Mouse (Mus musculus) limb, embryonic 13.5 days (tissue): ENCODE results near the gene Nacad. TPM values are rescaled to one million over a fixed set of nuclear protein-coding genes. Genes with fewer than 3 reads are reported as not detected.

Source experiments
- ATAC-seq: fragments of 200-750 bp; cut with Nextera tagmentation; 2 replicates; pipeline ENCODE4 v1.8.0; 2017; ENCODE audit warnings: low read depth, moderate number of reproducible peaks, moderate TSS enrichment; ENCODE audit not compliant: low FRiP score
- H3K27ac ChIP-seq: fragments of 300-500 bp; sonication (generic); 2 replicates; pipeline ENCODE4 v1.5.1; 2015; ENCODE audit warnings: inconsistent platforms, mild to moderate bottlenecking, moderate library complexity
- H3K27me3 ChIP-seq: fragments of 300-500 bp; sonication (generic); 2 replicates; pipeline ENCODE4 v1.6.1; 2015; ENCODE audit warnings: mild to moderate bottlenecking, inconsistent platforms
- H3K36me3 ChIP-seq: fragments of 300-500 bp; sonication (generic); 2 replicates; pipeline ENCODE4 v1.6.1; 2015; ENCODE audit warnings: inconsistent platforms, mild to moderate bottlenecking, moderate library complexity
- H3K4me1 ChIP-seq: fragments of 300-500 bp; sonication (generic); 2 replicates; pipeline ENCODE4 v1.6.1; 2015; ENCODE audit warnings: inconsistent platforms
- H3K4me2 ChIP-seq: fragments of 300-500 bp; sonication (generic); replicated peaks from 2 replicates; pipeline ENCODE4 v1.6.1; 2015; ENCODE audit warnings: inconsistent platforms, mild to moderate bottlenecking, moderate library complexity
- H3K4me3 ChIP-seq: fragments of 300-500 bp; sonication (generic); 2 replicates; pipeline ENCODE4 v1.5.1; 2015; ENCODE audit warnings: moderate library complexity, mild to moderate bottlenecking, inconsistent platforms
- H3K9ac ChIP-seq: fragments of 300-500 bp; sonication (generic); 2 replicates; pipeline ENCODE4 v1.6.1; 2015; ENCODE audit warnings: mild to moderate bottlenecking, inconsistent platforms
- H3K9me3 ChIP-seq: fragments of 300-500 bp; sonication (generic); 2 replicates; pipeline ENCODE4 v1.6.1; 2016; ENCODE audit warnings: inconsistent platforms
- WGBS: fragments of 180-500 bp; shearing (Covaris S2); methylation state at CpG from one replicate; pipeline ENCODE4 v1.1.7; 2015; 5-methylcytosine and 5-hydroxymethylcytosine counted together
- polyA plus RNA-seq: library from polyadenylated mRNA; unstranded; fragments of >200 nt; fragmentation: Nextera tagmentation; extraction: Ambion mirVana; gene quantifications from 2 replicates; pipeline ENCODE4 v1.2.1, GENCODE M21; 2015

Gene Nacad
- polyA plus RNA-seq, 1 experiment from 2014 or later = 1.2 TPM

DNA sequence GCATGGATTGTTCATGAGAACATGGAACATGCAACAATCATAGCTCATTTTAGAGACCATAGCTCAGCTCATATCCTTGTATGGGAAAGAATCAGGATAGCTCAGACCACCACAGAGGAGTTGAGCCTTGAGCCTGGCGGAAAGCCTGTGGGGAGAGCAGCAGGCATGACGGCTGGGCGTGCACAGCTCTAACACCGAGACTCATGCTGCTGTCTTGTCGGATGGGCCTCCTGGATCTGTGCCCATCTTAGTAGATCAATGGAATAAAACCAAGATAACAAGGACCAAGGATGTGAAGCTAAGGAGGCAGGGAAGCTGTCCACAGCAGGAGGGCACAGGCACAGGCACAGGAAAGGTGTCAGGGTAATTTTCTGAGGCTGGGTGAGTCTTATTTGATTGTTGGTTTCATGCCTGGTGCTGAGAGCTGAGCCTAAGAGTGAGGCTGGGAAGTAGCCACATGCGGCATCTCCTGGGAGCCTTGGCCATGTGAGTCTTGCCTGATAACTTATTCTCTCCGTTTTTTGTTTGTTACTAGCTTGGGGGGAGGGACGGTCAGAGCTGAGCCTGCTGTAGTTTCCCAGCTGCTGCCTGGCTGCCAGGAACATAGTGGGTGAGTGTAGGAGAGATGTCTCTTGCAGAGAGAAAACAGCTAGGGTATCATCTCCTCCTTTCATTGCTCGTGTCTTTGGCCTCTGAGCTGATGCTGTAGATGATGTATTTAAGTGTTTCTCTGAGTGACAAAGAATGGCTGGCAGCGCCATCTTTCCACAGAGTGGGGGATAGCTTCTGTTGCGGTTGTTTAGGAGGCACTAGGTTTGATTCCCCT, 37.1 kb downstream of the Nacad start:
- Histone ChIP-seq H3K4me2 (no peak overlapping the region), H3K9ac (0 out of 2 replicates have a peak overlapping the region, but pooled peaks have one; percentile 19), H3K9me3 (no peaks in the 10 kb centered on the region), H3K4me1 (peaks cover 5% of the 10 kb centered on the region; the same call in 1 of the 2 replicates), H3K27ac (no peak overlapping the region), H3K27me3 (no peaks in the 10 kb centered on the region), H3K36me3 (peaks cover 47% of the 10 kb centered on the region), H3K4me3 (no peak overlapping the region)
- 69% methylated on average over 11 of the region's 11 CpGs for whole genome bisulfite sequencing
- no peak for ATAC-seq

DNA sequence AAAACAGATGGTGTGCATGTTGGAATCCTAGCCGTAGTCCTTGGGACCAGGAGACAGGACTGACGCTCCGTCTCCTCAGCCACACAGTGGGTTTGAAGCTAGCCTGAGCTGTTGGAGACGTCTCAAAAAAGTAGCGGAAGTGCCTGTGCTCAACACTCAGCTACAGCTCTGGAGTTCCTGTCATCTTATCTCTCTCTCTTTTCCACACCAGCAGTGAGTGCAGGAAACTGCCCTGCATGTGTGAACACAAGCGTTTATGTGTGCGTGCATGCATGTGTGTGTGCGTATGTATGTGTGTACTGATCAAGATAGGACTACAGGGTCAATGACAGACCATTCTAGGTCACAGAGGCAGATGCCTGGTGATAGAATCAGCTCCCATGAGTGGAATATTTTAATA, 37.9 kb downstream of the Nacad start:
- ATAC-seq = no peak
- Histone ChIP-seq H3K27ac (no peak overlapping the region), H3K27me3 (no peaks in the 10 kb centered on the region), H3K9ac (no peak overlapping the region), H3K4me1 (peaks cover 5% of the 10 kb centered on the region; the same call in 1 of the 2 replicates), H3K9me3 (no peaks in the 10 kb centered on the region), H3K4me2 (no peak overlapping the region), H3K4me3 (no peak overlapping the region), H3K36me3 (peaks cover 47% of the 10 kb centered on the region)
- WGBS = 88% methylated on average over 8 of the region's 8 CpGs

DNA sequence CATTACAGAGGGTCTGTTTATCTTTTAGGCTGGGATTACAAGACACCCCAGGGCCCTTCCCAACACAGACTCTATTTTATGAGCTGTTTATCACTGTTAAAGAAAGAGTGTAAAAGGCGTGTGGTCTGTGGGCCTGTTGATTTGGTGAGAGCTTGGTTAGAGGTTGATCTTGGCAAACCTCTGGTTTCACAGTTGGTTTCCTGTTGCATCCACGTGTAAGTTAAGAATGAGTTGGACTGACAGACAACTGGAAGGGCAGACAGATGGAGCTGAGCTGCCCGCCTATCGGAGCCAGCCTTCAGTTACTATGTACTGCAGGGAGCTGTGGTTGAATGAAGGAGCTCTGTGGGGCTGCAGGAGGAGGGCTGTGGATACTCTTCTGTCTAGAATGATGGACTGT, 39.4 kb downstream of the Nacad start:
- peaks cover 5% of the 10 kb centered on the region; the same call in 1 of the 2 replicates for H3K4me1 ChIP-seq
- no peak overlapping the region for H3K4me2 ChIP-seq
- H3K4me3 ChIP-seq = no peak overlapping the region
- 64% methylated on average over 4 of the region's 4 CpGs for WGBS
- no peaks in the 10 kb centered on the region for H3K9me3 ChIP-seq
- no peak for ATAC-seq
- H3K27ac ChIP-seq = no peak overlapping the region
- H3K9ac ChIP-seq = no peak overlapping the region
- peaks cover 42% of the 10 kb centered on the region for H3K36me3 ChIP-seq
- H3K27me3 ChIP-seq = no peaks in the 10 kb centered on the region

DNA sequence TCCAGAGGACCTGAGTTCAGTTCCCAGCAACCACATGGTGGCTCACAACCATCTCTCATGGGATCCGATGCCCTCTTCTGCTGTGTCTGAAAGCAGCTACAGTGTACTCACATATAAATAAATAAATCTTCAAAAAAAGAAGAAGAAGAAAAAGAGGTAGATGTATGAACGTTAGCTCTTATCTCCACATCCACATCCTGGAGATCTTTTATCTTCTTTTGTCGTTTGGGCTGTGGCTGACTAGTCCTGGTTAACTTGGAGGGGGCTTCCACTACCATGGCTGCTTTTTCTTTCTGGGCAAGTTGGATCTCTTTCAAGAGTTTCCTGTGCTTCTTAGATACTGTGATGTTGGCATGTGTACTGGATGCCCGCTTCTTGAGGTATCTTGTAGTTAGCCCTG, 42.7 kb downstream of the Nacad start:
- 88% methylated on average over 4 of the region's 4 CpGs for WGBS
- H3K9me3 ChIP-seq = no peaks in the 10 kb centered on the region
- H3K36me3 ChIP-seq = peaks cover 30% of the 10 kb centered on the region

DNA sequence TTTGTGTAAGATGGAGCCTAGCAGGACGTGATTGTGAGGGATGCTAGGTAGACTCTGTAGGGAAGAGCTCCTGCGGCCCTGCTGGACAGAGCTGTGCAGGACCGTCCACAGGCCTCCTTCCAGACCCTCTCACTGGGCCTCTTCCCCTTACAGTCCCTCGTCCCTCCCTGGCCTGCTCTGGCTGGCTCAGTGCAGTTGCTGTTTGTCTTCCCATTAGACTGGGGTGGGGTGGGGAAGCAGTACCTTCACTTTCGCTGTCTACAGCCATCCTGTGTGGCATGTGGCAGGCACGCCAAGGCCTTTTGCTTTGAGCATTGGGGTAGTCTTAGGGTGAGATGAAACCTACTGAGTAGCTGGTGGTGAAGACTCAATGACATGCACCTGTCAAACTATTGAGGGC, 43.5 kb downstream of the Nacad start:
- Histone ChIP-seq H3K4me3 (no peak overlapping the region), H3K4me2 (no peak overlapping the region), H3K27ac (no peak overlapping the region), H3K9me3 (no peaks in the 10 kb centered on the region), H3K27me3 (no peaks in the 10 kb centered on the region), H3K4me1 (peaks cover 11% of the 10 kb centered on the region; the same call in 1 of the 2 replicates), H3K36me3 (peaks cover 34% of the 10 kb centered on the region), H3K9ac (0 out of 2 replicates have a peak overlapping the region, but pooled peaks have one; percentile 19)
- ATAC-seq = no peak
- 81% methylated on average over 6 of the region's 6 CpGs for WGBS

More for the DNA sequence above, 42.7 kb downstream of the Nacad start:
- Histone ChIP-seq H3K9ac (no peak overlapping the region), H3K4me1 (peaks cover 11% of the 10 kb centered on the region; the same call in 1 of the 2 replicates), H3K27ac (no peak overlapping the region), H3K4me3 (no peak overlapping the region), H3K27me3 (no peaks in the 10 kb centered on the region), H3K4me2 (no peak overlapping the region)
- ATAC-seq = no peak

DNA sequence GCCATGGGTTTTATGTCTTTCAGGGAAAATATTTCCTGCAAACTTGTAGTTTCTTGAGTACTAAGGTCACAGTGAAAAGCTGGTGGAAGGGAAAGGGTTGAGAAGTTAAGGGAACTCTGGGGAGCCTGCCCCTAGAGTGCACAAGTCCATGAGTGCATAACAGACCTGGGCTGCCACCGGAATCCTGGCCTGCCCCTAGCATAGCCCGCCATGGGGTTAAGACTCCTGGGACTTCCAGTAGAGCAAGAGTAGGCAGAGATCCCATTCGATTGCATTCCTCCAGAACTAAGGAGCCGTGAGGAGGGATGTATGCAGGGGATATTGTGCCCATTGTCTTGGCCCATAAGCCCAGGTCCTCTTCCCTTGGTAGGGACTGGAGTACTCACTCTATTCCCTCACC, 44.4 kb downstream of the Nacad start:
- H3K27ac ChIP-seq = no peak overlapping the region
- no peaks in the 10 kb centered on the region for H3K27me3 ChIP-seq
- no peak overlapping the region for H3K4me3 ChIP-seq
- ATAC-seq = no peak
- no peak overlapping the region for H3K9ac ChIP-seq
- WGBS = 85% methylated on average over 4 of the region's 4 CpGs
- peaks cover 42% of the 10 kb centered on the region for H3K36me3 ChIP-seq
- H3K9me3 ChIP-seq = no peaks in the 10 kb centered on the region
- H3K4me1 ChIP-seq = peaks cover 10% of the 10 kb centered on the region; the same call in 1 of the 2 replicates
- no peak overlapping the region for H3K4me2 ChIP-seq

DNA sequence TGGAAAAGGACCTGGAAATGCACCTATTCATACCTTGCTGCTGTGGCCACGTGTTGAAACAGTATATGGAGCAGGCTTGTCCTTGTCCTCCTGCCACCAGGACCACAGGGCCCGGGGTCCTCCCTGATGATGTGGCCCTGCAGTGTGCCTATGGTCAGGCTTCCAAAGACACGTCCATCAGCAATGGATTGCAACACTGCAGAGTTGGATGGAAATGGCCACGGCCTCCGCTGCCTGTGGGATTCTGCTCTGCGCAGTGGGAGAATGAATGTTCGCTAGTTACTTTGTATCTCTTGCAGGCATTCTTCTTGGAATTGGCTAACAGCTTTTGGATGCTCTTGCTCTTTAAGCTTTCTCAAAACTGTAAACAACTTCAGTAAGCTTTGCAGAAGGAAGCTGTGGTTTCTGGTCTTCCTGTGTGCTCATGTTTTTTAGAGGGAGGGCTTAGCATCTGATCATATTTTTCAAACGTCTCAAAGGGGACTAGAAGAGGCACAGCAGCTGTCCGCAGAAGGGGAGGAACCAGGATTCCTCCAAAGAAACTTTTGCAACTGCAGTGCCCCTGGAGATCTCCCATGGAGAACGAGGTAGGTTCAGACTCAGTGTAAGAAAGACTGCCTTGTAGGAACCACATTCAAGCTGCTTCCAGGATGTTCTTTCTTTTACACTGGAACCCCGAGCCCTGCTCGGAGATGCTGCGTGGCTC, 45.0 kb downstream of the Nacad start:
- Histone ChIP-seq H3K27ac (no peak overlapping the region), H3K9me3 (no peaks in the 10 kb centered on the region), H3K36me3 (peaks cover 45% of the 10 kb centered on the region), H3K4me2 (no peak overlapping the region), H3K27me3 (no peaks in the 10 kb centered on the region), H3K4me3 (no peak overlapping the region), H3K9ac (no peak overlapping the region), H3K4me1 (peaks cover 6% of the 10 kb centered on the region; the same call in 1 of the 2 replicates)
- 84% methylated on average over 13 of the region's 13 CpGs for WGBS
- no peak for ATAC-seq

DNA sequence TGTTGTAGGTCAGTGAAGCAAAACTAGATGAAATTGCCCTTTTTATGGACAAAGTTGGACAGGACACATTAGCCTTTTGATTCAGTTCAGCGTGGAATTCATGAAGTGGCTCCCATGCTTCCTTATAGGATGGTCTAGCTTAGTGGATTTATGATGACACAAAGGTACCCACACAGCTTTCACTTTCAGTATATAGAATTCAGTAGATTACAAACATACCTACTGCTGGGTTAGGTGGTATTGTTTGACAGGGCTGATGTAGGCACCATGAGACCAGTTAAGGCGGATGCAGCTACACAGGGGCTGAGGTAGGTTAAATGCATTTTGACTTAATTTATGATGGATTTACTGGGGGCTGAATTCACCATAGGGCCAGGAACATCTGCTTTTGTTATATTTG, 45.9 kb downstream of the Nacad start:
- Histone ChIP-seq H3K4me2 (no peak overlapping the region), H3K4me1 (peaks cover 6% of the 10 kb centered on the region; the same call in 1 of the 2 replicates), H3K27me3 (no peaks in the 10 kb centered on the region), H3K27ac (no peak overlapping the region), H3K9me3 (no peaks in the 10 kb centered on the region), H3K9ac (no peak overlapping the region), H3K4me3 (no peak overlapping the region), H3K36me3 (peaks cover 45% of the 10 kb centered on the region)
- 93% methylated on average over 2 of the region's 2 CpGs for WGBS
- no peak for ATAC-seq

DNA sequence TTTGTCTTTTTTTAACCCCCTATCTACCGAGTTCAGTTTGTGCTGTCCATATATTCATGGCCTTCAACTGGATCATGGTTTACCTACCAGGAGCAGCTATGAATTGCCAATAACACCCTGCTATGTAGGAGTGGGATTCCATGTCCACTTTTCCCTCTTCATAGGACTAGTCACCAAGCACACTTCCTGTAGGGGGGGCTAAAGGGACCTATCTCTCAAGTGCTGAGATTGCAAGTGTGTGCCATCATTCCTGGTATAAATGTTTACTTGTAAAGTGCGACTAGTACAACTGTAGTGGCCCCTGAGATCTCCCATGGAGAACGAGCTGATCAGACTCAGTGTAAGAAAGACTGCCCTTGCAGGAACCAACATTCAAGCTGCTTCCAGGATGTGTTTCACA, 47.6 kb downstream of the Nacad start:
- 85% methylated on average over 3 of the region's 3 CpGs for WGBS
- Histone ChIP-seq H3K27me3 (no peaks in the 10 kb centered on the region), H3K9ac (no peak overlapping the region), H3K36me3 (peaks cover 37% of the 10 kb centered on the region), H3K4me2 (no peak overlapping the region), H3K27ac (no peak overlapping the region), H3K4me1 (peaks cover 6% of the 10 kb centered on the region; the same call in 1 of the 2 replicates), H3K9me3 (no peaks in the 10 kb centered on the region), H3K4me3 (no peak overlapping the region)
- ATAC-seq = no peak

DNA sequence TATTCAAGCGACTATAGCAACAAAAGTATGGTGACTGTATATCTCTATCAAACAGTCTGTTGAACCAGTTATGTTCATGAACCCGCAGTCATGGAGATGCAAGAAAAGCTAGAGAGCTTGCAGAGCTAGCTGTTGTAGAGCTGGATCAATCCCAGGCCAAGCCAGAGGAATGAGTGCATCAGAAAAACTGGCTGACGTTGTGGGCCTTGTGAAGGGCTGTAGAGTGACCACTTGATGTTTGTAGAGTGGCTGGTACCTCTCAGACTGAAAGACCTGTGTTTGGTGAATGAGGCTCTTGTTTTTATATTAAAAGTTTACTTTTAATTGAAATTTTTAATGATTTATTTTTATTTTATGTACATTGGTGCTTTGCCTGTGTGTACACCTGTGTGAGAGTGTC, 55.7 kb downstream of the Nacad start:
- no peaks in the 10 kb centered on the region for H3K9me3 ChIP-seq
- peaks cover 19% of the 10 kb centered on the region for H3K4me1 ChIP-seq
- no peak overlapping the region for H3K4me2 ChIP-seq
- no peak overlapping the region for H3K4me3 ChIP-seq
- 91% methylated on average over 3 of the region's 3 CpGs for WGBS
- H3K9ac ChIP-seq = no peak overlapping the region
- ATAC-seq = no peak
- peaks cover 33% of the 10 kb centered on the region for H3K36me3 ChIP-seq
- H3K27me3 ChIP-seq = no peaks in the 10 kb centered on the region
- no peak overlapping the region for H3K27ac ChIP-seq

DNA sequence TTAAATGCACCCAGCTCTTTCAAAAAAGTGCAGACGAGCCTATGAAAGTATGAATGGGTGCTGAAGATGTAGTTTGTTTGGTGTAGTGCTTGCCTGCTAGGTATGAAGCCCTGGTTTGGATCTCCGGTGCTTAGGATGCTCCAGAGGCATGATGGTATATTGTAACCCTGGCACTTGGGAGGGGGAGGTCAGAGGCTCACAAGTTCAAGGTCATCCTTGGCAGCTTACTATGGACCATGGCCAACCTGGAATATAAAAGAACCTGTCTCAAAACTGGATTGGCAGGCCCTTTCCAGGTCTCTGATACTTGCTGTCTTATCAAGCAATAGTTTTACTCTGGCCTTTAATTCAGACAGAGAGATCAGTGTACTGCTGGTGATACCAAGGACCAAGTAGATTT, 56.1 kb downstream of the Nacad start:
- Histone ChIP-seq H3K4me2 (no peak overlapping the region), H3K4me3 (no peak overlapping the region), H3K9ac (no peak overlapping the region), H3K9me3 (no peaks in the 10 kb centered on the region), H3K4me1 (peaks cover 19% of the 10 kb centered on the region), H3K27me3 (no peaks in the 10 kb centered on the region), H3K36me3 (peaks cover 33% of the 10 kb centered on the region), H3K27ac (no peak overlapping the region)
- WGBS = 92% methylated on average over 2 of the region's 2 CpGs
- ATAC-seq = no peak
